Mouse (Mus musculus): ENCODE results near the gene Rtl6. TPM values are rescaled to one million over a fixed set of nuclear protein-coding genes. Genes with fewer than 3 reads are reported as not detected.
A peak's percentile ranks its signal among the peaks of the same experiment; 100 is the strongest.

Rtl6 gene
- polyA plus RNA-seq, 1 experiment from 2014 or later = 28.8 TPM

- H3K4me2 ChIP-seq (ENCODE audit: low read length) = no peak overlapping the region
- H3K4me1 ChIP-seq (ENCODE audit: control insufficient read depth, insufficient read depth, low read length) = no peaks in the 10 kb centered on the region
- no peak overlapping the region for H3K4me3 ChIP-seq (ENCODE audit: low read depth, low read length)
- no peaks in the 10 kb centered on the region for H3K9me3 ChIP-seq (replicated peaks; ENCODE audit: control insufficient read depth, low read length)
- ATAC-seq (no peak), DNase-seq (ENCODE audit: low spot score) (no peak)
- H3K27me3 ChIP-seq (replicated peaks; ENCODE audit: control insufficient read depth, insufficient read depth, low read length) = no peaks in the 10 kb centered on the region
- no peak overlapping the region for H3K27ac ChIP-seq (ENCODE audit: low read depth, low read length)
- peaks cover 8% of the 10 kb centered on the region for H3K36me3 ChIP-seq (ENCODE audit: control insufficient read depth, insufficient read depth, low read length)
- no peak overlapping the region for H3K9ac ChIP-seq (ENCODE audit: low read length)
- 84% methylated on average over 6 of the region's 6 CpGs for WGBS
Measured at GRCm38 (mm10) chr15:84549291-84549797, 8.3 kb downstream of the Rtl6 start.

- 97% methylated on average over 3 of the region's 3 CpGs for WGBS
- no peak overlapping the region for H3K4me3 ChIP-seq (ENCODE audit: low read depth, low read length)
- DNase-seq (ENCODE audit: low spot score) (no peak), ATAC-seq (no peak)
- no peak overlapping the region for H3K4me2 ChIP-seq (ENCODE audit: low read length)
- H3K27me3 ChIP-seq (replicated peaks; ENCODE audit: control insufficient read depth, insufficient read depth, low read length) = no peaks in the 10 kb centered on the region
- H3K27ac ChIP-seq (ENCODE audit: low read depth, low read length) = no peak overlapping the region
- no peaks in the 10 kb centered on the region for H3K9me3 ChIP-seq (replicated peaks; ENCODE audit: control insufficient read depth, low read length)
- H3K9ac ChIP-seq (ENCODE audit: low read length) = no peak overlapping the region
- H3K4me1 ChIP-seq (ENCODE audit: control insufficient read depth, insufficient read depth, low read length) = no peaks in the 10 kb centered on the region
- no peaks in the 10 kb centered on the region for H3K36me3 ChIP-seq (ENCODE audit: control insufficient read depth, insufficient read depth, low read length)
Measured at GRCm38 (mm10) chr15:84546028-84546427, 11.6 kb downstream of the Rtl6 start.

DNA sequence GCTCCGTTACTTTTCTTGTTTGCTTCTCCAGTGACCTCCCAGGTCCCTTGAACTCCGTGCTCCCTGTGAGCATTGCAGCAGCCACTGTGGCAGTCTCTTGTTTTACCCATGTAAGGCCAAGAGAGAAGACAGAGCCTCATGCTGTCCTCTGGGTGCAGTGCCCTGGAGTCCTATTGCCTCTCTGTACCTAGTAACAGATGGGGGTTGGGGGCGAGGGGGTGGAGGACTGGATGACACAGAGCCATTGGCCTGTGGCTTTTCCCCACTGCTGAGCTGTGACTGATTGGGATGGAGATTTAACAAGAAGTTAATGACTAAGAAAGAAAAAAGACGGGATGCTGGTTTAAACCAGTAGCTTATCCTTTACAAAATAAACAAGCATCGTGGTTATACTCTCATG is 16.4 kb downstream of the Rtl6 start:
- H3K27ac ChIP-seq (ENCODE audit: low read depth, low read length) = no peak overlapping the region
- 75% methylated on average over 5 of the region's 5 CpGs for WGBS
- no peak overlapping the region for H3K4me2 ChIP-seq (ENCODE audit: low read length)
- H3K36me3 ChIP-seq (ENCODE audit: control insufficient read depth, insufficient read depth, low read length) = no peaks in the 10 kb centered on the region
- DNase-seq (ENCODE audit: low spot score) (no peak), ATAC-seq (no peak)
- H3K9me3 ChIP-seq (replicated peaks; ENCODE audit: control insufficient read depth, low read length) = no peaks in the 10 kb centered on the region
- H3K9ac ChIP-seq (ENCODE audit: low read length) = no peak overlapping the region
- no peaks in the 10 kb centered on the region for H3K27me3 ChIP-seq (replicated peaks; ENCODE audit: control insufficient read depth, insufficient read depth, low read length)
- H3K4me3 ChIP-seq (ENCODE audit: low read depth, low read length) = no peak overlapping the region
- H3K4me1 ChIP-seq (ENCODE audit: control insufficient read depth, insufficient read depth, low read length) = no peaks in the 10 kb centered on the region

- H3K9ac ChIP-seq (ENCODE audit: low read length) = no peak overlapping the region
- peaks cover 5% of the 10 kb centered on the region; the same call in 1 of the 2 replicates for H3K9me3 ChIP-seq (replicated peaks; ENCODE audit: control insufficient read depth, low read length)
- H3K36me3 ChIP-seq (ENCODE audit: control insufficient read depth, insufficient read depth, low read length) = no peaks in the 10 kb centered on the region
- H3K4me3 ChIP-seq (ENCODE audit: low read depth, low read length) = no peak overlapping the region
- H3K4me2 ChIP-seq (ENCODE audit: low read length) = no peak overlapping the region
- WGBS = 89% methylated on average over 15 of the region's 15 CpGs
- H3K27me3 ChIP-seq (replicated peaks; ENCODE audit: control insufficient read depth, insufficient read depth, low read length) = no peaks in the 10 kb centered on the region
- no peaks in the 10 kb centered on the region for H3K4me1 ChIP-seq (ENCODE audit: control insufficient read depth, insufficient read depth, low read length)
- H3K27ac ChIP-seq (ENCODE audit: low read depth, low read length) = no peak overlapping the region
- ATAC-seq (no peak), DNase-seq (ENCODE audit: low spot score) (no peak)
Measured at GRCm38 (mm10) chr15:84538974-84539588, 18.5 kb downstream of the Rtl6 start.

- ATAC-seq (no peak), DNase-seq (ENCODE audit: low spot score) (no peak)
- WGBS = 96% methylated on average over 10 of the region's 10 CpGs
- H3K4me2 ChIP-seq (ENCODE audit: low read length) = no peak overlapping the region
- H3K4me1 ChIP-seq (ENCODE audit: control insufficient read depth, insufficient read depth, low read length) = peaks cover 5% of the 10 kb centered on the region; the same call in 1 of the 2 replicates
- no peak overlapping the region for H3K4me3 ChIP-seq (ENCODE audit: low read depth, low read length)
- no peak overlapping the region for H3K9ac ChIP-seq (ENCODE audit: low read length)
- H3K36me3 ChIP-seq (ENCODE audit: control insufficient read depth, insufficient read depth, low read length) = no peaks in the 10 kb centered on the region
- H3K27me3 ChIP-seq (replicated peaks; ENCODE audit: control insufficient read depth, insufficient read depth, low read length) = no peaks in the 10 kb centered on the region
- H3K27ac ChIP-seq (ENCODE audit: low read depth, low read length) = no peak overlapping the region
- H3K9me3 ChIP-seq (replicated peaks; ENCODE audit: control insufficient read depth, low read length) = peaks cover 5% of the 10 kb centered on the region; the same call in 1 of the 2 replicates
Measured at GRCm38 (mm10) chr15:84537117-84537516, 20.5 kb downstream of the Rtl6 start.

DNA sequence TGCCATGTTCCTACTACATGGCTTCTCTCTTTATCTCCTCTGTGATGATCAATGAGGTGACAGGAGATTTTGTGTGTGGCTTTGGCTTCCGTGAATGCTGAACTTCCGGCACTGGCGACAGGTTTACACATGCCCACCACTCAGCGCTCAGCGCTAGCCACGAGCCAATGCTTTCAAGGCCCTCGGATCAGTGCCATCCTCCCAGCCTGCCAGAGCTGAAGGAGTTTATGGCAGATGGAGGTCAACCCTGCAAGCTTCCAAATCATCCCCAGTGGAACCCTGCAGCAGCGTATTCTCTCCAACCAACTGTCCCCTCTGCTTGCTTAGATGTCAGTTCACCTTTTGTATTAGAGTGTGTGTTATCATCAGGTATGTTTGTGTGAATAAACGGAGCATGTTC is 21.0 kb downstream of the Rtl6 start:
- Histone ChIP-seq H3K27ac (ENCODE audit: low read depth, low read length) (no peak overlapping the region), H3K9ac (ENCODE audit: low read length) (no peak overlapping the region), H3K4me2 (ENCODE audit: low read length) (no peak overlapping the region), H3K36me3 (ENCODE audit: control insufficient read depth, insufficient read depth, low read length) (no peaks in the 10 kb centered on the region), H3K9me3 (replicated peaks; ENCODE audit: control insufficient read depth, low read length) (peaks cover 5% of the 10 kb centered on the region; the same call in 1 of the 2 replicates), H3K4me3 (ENCODE audit: low read depth, low read length) (no peak overlapping the region), H3K27me3 (replicated peaks; ENCODE audit: control insufficient read depth, insufficient read depth, low read length) (no peaks in the 10 kb centered on the region), H3K4me1 (ENCODE audit: control insufficient read depth, insufficient read depth, low read length) (peaks cover 10% of the 10 kb centered on the region; the same call in 1 of the 2 replicates)
- 94% methylated on average over 9 of the region's 9 CpGs for WGBS
- DNase-seq (ENCODE audit: low spot score) (no peak), ATAC-seq (no peak)

- 90% methylated on average over 2 of the region's 2 CpGs for WGBS
- ATAC-seq (no peak), DNase-seq (ENCODE audit: low spot score) (no peak)
- Histone ChIP-seq H3K27me3 (replicated peaks; ENCODE audit: control insufficient read depth, insufficient read depth, low read length) (no peaks in the 10 kb centered on the region), H3K27ac (ENCODE audit: low read depth, low read length) (no peak overlapping the region), H3K4me3 (ENCODE audit: low read depth, low read length) (no peak overlapping the region), H3K9me3 (replicated peaks; ENCODE audit: control insufficient read depth, low read length) (peaks cover 5% of the 10 kb centered on the region; the same call in 1 of the 2 replicates), H3K4me2 (ENCODE audit: low read length) (no peak overlapping the region), H3K9ac (ENCODE audit: low read length) (no peak overlapping the region), H3K4me1 (ENCODE audit: control insufficient read depth, insufficient read depth, low read length) (peaks cover 11% of the 10 kb centered on the region; the same call in 1 of the 2 replicates), H3K36me3 (ENCODE audit: control insufficient read depth, insufficient read depth, low read length) (no peaks in the 10 kb centered on the region)
Measured at GRCm38 (mm10) chr15:84535953-84536352, 21.7 kb downstream of the Rtl6 start.

GRCm38 (mm10) chr15:84532211-84532610 is 25.4 kb downstream of the Rtl6 start:
- peak overlapping the region; percentile 76 for H3K27ac ChIP-seq (ENCODE audit: low read depth, low read length)
- peak overlapping the region; percentile 0; the same call in 1 of the 2 replicates for H3K4me2 ChIP-seq (ENCODE audit: low read length)
- 27% methylated on average over 2 of the region's 2 CpGs for WGBS
- H3K9me3 ChIP-seq (replicated peaks; ENCODE audit: control insufficient read depth, low read length) = peaks cover 5% of the 10 kb centered on the region; the same call in 1 of the 2 replicates
- no peaks in the 10 kb centered on the region for H3K36me3 ChIP-seq (ENCODE audit: control insufficient read depth, insufficient read depth, low read length)
- DNase-seq (ENCODE audit: low spot score) (peak; percentile 68), ATAC-seq (peak; percentile 52; the same call in 1 of the 2 replicates)
- peaks cover 16% of the 10 kb centered on the region; the same call in 1 of the 2 replicates for H3K4me1 ChIP-seq (ENCODE audit: control insufficient read depth, insufficient read depth, low read length)
- no peaks in the 10 kb centered on the region for H3K27me3 ChIP-seq (replicated peaks; ENCODE audit: control insufficient read depth, insufficient read depth, low read length)
- H3K4me3 ChIP-seq (ENCODE audit: low read depth, low read length) = no peak overlapping the region
- no peak overlapping the region for H3K9ac ChIP-seq (ENCODE audit: low read length)

GRCm38 (mm10) chr15:84531535-84531934 is 26.1 kb downstream of the Rtl6 start:
- H3K9me3 ChIP-seq (replicated peaks; ENCODE audit: control insufficient read depth, low read length) = peaks cover 5% of the 10 kb centered on the region; the same call in 1 of the 2 replicates
- WGBS = 3% methylated on average over 10 of the region's 10 CpGs
- H3K27me3 ChIP-seq (replicated peaks; ENCODE audit: control insufficient read depth, insufficient read depth, low read length) = no peaks in the 10 kb centered on the region
- DNase-seq (ENCODE audit: low spot score) (peak; percentile 96), ATAC-seq (peak; percentile 91)
- H3K36me3 ChIP-seq (ENCODE audit: control insufficient read depth, insufficient read depth, low read length) = no peaks in the 10 kb centered on the region
- H3K9ac ChIP-seq (ENCODE audit: low read length) = no peak overlapping the region
- H3K4me3 ChIP-seq (ENCODE audit: low read depth, low read length) = no peak overlapping the region
- peak overlapping the region; percentile 76; the same call in 1 of the 2 replicates for H3K27ac ChIP-seq (ENCODE audit: low read depth, low read length)
- peak overlapping the region; percentile 0; the same call in 1 of the 2 replicates for H3K4me2 ChIP-seq (ENCODE audit: low read length)
- peaks cover 16% of the 10 kb centered on the region; the same call in 1 of the 2 replicates for H3K4me1 ChIP-seq (ENCODE audit: control insufficient read depth, insufficient read depth, low read length)

Measured in forebrain, embryonic 14.5 days (tissue).